Mouse (Mus musculus) c-Kit-negative CD71-positive TER-119-positive erythroid progenitor cells, embryonic 14.5 days (primary cell): ENCODE data around the gene Khdc1a.
"Not testable (repeated sequence)": the region's sequence is repeated elsewhere in the genome, so short reads cannot be mapped to it uniquely, and the experiment has no call there.

Experiments
- DNase-seq: peaks from one replicate; pipeline ENCODE4 v3.0.0-alpha.2; 2013; ENCODE audit warnings: low read depth, low spot score

Khdc1a gene

DNA sequence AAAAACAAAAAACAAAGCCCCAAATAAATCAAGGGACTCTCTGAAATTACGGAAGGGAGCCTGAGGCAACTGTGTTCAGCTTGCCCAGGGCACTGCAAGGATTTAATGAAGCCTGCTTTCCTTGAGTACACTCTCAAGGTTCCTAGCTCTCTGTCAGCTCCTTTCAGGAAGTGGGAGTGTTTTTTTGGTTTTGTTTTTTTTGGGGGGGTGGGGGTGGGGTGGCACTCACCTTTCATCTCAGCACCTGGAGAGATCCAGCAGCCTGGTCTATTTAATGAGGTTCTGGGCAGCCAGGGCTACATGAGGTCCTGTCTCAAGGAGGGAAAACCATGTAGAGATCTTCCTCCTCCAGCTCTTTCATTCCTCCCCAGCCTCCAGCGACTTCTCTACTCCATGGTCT lies at the start of gene Khdc1a:
TSS of gene Khdc1a (plus strand) at position 301 of the 400 bp plus-strand sequence.
- DNase-seq, result no peak

DNA sequence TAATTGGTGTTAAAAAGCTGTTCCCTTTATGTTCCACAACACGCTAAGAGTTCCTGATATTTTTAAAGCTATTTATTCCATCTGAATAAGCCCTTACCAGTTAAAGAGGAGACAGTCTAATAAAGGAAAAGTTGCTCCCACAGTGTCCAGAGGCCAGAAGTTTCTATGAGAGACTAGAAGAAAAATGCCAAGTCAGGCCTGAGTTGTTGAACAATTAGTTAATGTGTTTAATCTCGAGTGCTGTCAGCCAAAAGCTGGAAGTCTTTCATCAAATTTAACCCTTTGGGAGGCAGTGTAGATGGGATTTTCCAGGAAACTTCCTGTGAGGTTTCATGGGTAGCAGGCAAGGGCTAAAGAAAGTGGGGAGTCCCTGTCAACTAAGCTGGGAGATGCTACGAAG lies 49.6 kb upstream of the Khdc1a start:
- DNase-seq, result no peak

DNA sequence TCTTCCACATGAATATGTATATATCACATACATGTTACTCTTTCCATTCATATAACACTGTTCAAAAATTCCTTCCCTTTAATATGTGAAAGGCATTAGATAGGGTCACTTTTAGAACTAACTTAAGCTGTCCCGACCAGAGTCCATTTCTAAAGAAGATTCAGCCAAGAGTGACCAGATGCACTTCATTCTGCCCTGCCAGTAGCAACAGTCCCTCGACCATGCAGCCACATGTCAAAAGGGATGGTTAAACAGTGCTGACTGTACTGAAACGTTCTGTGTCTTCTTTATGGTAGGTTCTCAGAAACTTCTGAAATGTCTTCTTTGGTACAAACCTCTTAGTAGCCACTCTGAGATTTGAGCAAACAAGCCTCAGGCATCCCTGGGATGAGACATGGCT lies 47.8 kb upstream of the Khdc1a start:
- DNase-seq, result no peak

DNA sequence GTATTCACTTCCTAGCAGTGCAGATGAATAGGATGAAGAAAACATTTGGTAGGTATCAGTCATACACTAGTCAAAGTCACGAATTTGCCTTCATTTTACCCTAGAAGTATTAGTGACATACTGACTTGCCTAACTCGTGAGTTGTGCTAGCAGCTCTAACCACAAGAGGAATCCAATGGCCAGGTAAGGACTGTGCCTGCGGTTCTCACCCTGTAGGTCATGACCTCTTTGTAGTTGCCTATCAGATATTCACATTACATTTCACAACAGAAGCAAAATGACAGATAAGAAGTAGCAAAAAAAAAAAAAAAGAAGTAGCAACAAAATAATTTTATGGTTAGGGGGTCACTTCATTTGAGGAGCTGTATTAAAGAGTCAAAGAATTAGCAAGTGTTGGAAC lies 45.3 kb upstream of the Khdc1a start:
- no peak for DNase-seq

DNA sequence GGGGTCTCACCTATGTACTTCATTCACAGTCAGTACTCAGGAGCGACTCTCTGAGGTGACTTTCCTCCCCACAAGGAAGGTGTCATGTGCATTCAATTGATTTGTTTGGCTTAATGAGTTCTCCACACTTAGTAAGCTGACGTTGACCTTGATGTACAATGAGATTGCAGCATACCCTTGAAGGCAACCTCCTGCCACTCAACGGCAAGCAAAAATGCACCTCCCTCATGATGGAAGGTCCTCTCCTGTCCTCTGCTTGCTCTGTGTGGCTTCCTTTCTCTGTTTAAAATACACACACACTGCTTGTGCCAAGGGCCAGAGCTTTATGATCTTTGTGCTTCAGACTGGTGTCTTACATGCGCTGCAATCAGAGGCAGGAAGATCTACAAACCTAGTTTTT lies 44.8 kb upstream of the Khdc1a start:
- DNase-seq, result no peak

DNA sequence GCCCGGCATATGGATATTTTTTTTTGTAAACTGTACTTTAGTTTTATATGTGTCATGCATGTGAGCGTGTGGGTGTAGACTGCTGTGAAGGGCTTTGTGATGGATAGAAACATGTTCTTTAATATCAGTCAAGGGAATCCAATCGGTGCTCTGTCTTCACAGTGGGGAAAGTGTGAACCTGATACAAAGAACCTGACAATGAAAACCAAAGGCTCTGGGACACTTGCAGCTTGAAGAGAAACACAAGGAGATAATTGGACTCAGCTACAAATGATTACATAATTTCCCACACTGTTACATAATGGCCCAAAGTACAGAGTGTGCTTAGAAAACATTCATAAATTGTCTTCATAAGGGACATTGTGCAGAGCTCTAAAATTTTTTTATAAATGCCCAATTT lies 44.0 kb upstream of the Khdc1a start:
- no peak for DNase-seq

DNA sequence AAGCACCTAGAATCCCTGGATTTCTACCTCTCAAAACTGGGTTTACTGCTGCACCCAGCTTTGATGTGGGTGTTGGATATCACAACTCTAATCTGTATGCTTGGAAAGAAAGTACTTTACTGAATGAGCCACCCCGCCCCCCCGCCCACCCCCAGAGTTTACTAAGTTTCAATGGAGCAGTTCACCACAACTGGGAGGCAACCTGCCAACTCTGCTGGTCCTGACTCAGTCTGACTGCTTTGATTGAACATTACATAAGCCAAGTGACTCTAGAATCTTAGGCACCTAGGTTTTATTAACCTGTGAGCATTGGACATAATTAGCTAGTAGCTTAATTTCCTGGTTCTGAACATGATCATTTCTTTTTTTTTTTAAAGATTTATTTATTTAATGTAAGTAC lies 35.1 kb upstream of the Khdc1a start:
- no peak for DNase-seq

DNA sequence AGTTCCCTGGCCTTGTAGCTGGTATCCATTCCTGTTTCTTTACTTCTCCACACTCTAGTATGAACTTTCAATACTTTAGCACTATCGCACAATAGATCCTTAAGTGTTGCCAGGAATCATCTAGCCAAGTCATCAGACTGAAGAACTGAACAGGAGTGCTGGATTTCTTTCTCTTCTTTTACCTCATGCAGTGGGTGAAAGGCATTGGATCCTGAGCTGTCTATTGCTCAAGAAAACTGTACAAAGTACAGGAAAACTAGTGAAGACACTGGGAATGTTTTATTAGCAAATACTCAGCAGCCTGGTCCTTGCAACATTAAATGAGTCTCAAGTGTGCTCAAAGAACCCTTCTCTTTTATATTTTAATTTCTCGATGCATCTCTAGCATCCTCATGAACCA lies 33.7 kb upstream of the Khdc1a start:
- DNase-seq, result no peak

DNA sequence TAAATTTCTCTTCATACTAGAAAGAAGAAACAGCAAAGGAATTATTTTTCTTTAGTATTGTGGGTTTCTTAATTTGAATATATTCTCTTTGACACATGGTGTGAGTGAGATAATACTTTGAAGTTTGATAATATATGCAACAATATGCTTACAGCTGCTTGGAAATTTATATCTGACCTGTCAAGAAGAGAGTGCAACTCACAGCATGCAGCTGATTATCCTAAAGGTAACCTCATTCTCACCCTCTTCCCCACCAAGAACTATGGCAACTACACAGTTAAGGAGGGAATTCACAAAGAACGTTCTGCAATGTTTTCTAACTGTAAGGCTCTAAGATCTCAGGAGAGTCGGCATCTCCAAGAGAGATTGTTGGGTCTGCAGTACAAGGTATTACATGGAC lies 33.1 kb upstream of the Khdc1a start:
- DNase-seq, result no peak

DNA sequence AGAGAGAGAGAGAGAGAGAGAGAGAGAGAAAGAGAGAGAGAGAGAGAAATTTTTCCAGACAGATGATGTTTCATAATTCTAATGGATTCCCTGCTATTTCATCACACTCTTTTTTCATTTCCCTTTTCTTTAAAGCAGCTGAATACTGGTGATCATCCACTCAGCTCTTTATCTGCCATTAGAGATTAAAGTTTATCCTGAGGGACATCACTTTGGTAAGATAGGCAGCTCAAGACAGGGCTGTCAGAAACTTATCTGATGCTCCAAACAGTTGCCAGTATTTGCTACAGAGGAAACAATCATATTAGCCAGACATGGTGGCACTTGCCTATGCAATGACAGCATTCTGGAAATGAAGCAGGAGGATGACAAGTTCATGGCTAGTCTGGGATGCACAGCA lies 31.2 kb upstream of the Khdc1a start:
- DNase-seq, result no peak

DNA sequence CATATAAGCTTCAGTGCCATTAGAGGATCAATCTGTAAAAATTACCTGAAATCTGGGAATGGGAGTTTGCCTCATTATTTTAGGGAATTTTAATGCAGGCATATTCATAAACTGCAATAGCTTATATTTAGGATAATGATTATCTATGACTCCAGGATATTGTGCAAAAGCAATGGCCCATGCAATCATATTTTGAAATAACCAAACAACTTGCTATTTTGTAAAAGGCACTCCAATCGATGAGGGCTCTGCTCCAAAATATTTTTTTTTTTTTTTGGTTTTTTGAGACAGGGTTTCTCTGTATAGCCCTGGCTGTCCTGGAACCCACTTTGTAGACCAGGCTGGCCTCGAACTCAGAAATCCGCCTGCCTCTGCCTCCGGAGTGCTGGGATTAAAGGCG lies 29.2 kb upstream of the Khdc1a start:
- DNase-seq, result not testable (repeated sequence)

DNA sequence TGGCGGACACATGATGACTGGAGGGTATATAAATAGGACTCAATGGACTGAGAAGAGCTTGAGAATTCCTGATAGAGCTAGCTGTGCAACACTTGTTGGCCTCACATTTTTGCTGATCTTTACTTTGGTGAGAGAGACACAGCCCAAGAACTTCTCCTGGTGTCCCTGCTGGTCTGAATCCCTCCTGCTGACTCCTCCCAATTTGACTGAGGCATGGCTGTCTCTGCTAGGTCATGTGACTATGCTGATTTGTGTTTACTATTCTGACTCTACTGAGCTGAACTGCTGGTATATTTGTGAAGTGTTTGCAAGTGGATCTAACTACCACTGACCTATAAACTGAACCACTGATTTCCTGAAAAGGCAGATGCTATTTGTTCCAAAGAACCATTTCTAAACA lies 27.8 kb upstream of the Khdc1a start:
- DNase-seq, result no peak

DNA sequence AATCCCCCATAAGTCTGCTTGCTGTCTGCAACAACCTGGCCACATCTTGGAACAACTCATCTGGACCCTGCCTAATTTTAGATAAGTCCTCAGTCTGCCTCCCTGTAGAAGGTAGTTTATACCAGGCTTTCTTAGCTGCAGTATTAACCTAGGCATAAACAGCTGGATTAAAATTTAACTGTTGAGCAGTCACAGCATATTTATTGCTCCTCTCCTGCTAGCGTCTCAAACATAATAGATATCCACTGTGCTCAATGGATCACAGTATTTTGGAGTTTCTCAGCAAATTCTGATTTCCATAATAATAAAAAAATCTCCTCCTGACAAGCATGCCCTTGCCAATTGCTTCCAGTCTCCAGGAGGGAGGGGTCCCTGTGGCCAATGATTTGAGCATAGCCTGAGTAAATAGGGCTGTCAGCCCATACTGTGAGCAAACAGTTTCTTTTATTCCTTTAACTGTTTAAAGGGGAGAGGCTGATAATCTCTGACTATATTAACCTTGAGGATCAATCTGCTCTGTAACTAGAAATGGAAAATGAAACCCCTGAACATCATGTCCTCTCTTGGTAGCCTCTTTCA lies 25.4 kb upstream of the Khdc1a start:
- DNase-seq, result no peak

DNA sequence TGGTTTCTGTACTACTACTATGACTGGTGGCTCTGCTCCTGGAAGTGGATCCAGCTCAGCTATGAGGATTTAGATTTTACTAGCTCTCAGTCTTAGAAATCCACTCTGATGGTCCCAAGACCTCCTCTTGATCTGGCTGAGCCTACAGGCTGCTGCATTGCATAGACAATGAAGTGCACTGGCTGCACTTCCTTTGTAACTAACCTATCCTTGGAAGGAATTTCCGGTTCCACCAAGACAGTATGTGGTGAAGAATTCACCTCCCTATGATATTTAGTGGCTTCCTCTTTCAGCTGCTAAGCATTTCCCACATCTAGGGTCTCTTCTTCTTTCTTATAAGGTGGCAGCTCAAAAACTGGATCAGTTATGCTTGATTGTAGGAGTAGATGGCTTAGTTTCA lies 24.8 kb upstream of the Khdc1a start:
- no peak for DNase-seq

DNA sequence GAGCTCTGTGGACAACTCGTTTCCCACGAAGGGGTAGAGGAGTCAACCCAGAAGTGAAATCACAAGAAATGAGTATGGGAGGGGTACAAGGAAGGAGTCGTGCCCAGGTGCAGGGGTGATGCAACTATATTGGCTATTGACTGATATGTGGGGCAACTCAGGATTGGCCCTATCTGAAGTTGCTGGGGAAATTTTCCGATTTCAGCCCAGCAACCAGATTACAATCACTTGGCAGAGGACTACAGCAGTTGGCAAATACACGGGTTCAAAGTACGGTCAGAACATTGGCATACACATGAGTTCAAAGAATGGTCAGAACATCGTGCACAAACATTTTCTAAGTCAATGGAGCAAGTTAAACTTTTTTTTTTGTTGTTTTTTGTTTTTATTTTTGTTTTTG lies 22.7 kb upstream of the Khdc1a start:
- no peak for DNase-seq

DNA sequence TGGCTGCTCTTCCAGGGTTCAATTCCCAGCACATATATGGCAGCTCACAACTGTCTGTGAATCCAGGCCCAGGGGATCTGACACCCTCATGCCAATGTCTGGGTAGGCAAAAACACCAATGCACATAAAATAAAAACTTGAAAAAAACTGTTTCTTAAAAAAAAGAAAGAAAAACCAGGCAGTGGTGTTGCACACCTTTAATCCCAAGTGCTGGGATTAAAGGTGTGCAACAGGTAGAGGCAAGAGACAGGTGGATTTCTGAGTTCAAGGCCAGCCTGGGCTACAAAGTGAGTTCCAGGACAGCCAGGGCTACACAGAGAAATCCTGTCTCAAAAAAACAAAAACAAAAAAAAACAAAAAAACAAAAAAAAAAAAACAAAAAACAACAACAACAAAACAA lies 18.3 kb upstream of the Khdc1a start:
- not testable (repeated sequence) for DNase-seq

DNA sequence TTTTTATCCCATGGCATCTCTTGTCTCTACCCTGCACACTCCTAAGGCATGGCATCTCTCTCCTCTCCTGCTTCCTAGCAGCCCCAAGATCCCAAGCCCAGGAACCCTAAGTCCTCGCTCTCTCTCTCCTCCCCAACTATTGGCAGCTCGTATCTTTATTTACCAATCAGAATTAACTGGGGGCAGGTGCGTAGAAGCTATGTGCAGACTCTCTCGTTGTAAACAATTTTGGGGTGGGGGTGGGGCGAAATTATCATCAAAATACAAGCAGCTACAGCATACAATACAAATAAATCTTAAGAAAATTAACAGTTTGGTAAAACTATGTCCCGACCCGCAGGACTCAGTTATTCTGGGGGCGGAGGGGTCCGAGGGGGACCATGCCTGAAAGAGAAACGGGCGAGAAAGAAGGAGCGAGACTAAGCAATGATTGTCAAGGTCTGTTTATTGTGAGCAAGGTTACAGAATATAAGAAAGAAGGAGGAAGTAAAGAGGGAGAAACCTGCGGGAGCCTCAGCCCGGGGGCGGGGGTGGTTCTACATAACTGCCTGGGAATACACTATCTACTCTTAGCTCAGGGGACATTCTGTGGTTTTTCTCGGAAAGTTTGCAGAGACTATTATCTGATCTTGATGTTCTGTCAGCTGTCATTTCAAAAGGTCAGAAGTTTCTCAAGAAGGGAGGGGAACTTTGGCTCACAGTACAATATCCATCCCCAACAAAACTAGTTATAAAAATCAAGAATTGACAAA lies 16.0 kb upstream of the Khdc1a start:
- no peak for DNase-seq

DNA sequence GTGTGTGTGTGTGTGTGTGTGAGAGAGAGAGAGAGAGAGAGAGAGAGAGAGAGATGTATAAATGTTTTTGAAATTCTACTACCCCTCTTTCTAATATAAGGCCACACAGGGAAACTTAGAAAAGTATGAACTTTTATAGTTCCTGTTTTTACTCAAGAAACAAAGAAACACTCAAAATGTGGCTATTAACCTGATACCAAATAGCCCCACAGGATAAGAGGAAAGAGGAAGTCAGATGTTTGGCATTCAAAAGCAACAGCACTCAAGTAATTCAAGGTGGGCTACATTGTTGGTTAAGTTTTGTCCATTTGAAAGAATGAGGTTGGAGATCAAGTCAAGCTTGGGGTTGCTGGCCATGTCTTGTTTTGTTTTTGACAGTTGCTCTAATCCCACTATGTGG lies 13.6 kb upstream of the Khdc1a start:
- DNase-seq, result no peak

DNA sequence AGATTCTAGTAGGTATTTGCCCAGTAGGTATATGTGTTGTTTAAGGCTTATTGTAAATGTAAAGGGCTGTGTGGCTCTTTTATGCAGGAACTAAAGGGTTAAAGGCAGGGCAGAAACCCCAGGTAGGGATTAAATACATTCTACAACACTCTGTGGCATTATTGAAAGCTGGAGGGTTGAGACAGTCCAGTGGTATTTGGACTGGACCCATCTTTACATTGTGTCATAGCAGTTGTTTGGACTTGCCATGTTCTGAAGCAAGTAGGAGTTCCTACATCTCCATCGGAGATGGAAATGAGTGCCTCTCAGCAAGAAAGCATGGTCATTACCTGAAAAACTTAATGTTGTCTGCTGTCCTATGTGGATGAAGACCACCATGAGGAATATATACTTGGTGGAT lies 8.7 kb upstream of the Khdc1a start:
- no peak for DNase-seq

DNA sequence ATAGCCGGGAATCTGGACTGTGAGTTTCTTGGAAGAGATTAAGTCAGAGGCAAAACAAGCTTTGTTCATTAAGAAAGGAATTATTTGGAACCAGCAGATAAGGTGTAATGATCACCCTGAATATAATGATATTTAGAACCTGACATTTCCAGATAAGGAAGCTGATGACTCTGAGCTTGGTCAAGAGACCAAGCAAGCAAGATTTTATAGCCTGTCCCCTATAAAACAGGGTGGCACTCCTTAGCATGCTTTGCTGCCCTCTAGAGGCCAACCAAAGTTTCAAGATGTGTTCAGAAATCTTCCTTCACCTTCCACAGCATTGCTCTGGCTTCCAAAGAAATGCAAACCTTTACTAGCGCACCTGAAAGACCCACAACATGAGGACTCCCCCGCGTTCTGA lies 5.2 kb upstream of the Khdc1a start:
- DNase-seq, result no peak

DNA sequence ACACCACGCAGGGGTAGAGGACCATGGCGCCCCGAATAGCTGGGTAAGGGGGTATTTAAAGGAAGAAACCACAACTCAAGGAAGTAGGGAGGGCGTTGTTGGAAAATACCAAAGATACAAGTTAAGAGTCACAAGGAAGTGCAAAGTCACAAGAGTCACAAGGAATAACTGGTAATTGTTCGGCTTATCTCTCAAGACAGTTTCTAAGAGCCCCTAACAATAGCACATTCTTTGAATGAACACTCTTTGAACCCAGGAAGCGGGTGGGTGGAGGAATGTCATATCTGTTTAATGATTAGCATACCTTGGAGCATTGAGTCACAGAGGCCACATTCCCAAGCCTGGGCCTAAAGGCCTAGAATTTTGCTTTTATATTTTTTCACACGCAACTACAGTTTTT lies 4.7 kb upstream of the Khdc1a start:
- not testable (repeated sequence) for DNase-seq

DNA sequence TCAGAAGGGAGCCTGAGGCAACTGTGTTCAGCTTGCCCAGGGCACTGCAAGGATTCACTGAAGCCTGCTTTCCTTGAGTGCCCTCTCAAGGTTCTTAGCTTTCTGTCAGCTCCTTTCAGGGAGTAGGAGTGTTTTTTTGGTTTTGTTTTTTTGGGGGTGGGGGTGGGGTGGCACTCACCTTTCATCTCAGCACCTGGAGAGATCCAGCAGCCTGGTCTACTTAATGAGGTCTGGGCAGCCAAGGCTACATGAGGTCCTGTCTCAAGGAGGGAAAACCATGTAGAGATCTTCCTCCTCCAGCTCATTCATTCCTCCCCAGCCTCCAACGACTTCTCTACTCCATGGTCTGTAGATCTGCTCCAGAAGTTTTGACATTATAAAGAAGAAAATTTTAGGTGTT lies 18.6 kb downstream of the Khdc1a start, which contains the start of gene Khdc1c:
TSS of gene Khdc1c (plus strand) at position 301 of the 400 bp plus-strand sequence.
- not testable (repeated sequence) for DNase-seq

DNA sequence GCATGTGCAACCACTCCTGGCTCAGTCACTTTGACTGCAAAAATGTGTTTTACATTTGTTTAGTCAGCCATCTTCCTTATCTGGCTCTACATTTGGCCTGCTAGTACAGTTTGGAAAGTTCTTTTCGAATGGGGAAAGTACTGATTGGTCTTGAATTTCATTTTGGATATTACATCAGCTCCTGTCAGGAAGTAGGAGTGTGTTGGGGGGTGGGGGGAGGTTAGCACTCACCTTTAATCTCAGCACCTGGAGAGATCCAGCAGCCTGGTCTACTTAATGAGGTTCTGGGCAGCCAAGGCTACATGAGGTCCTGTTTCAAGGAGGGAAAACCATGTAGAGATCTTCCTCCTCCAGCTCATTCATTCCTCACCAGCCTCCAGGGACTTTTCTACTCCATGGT lies 33.8 kb downstream of the Khdc1a start, which contains the start of gene Khdc1b:
TSS of gene Khdc1b (plus strand) at position 301 of the 400 bp plus-strand sequence.
- DNase-seq, result no peak
